Mouse (Mus musculus) kidney, embryonic 14.5 days (tissue): ENCODE data around the gene H2al1d. TPM values are rescaled to one million over a fixed set of nuclear protein-coding genes. Genes with fewer than 3 reads are reported as not detected.

Experiments used
- ATAC-seq: fragments of 200-750 bp; cut with Nextera tagmentation; 2 replicates; pipeline ENCODE4 v1.8.0; 2017; ENCODE audit warnings: moderate number of reproducible peaks, mild to moderate bottlenecking, moderate TSS enrichment, moderate library complexity; ENCODE audit not compliant: low FRiP score, low TSS enrichment
- H3K27ac ChIP-seq: fragments of 300-500 bp; sonication (generic); 2 replicates; pipeline ENCODE4 v1.5.1; 2014; ENCODE audit warnings: low read depth, mild to moderate bottlenecking, low read length, moderate library complexity, mixed read lengths
- H3K27me3 ChIP-seq: fragments of 300-500 bp; sonication (generic); 2 replicates; pipeline ENCODE4 v1.6.1; 2014; ENCODE audit warnings: mild to moderate bottlenecking, low read length; ENCODE audit not compliant: control insufficient read depth, insufficient read depth
- H3K36me3 ChIP-seq: fragments of 300-500 bp; sonication (generic); 2 replicates; pipeline ENCODE4 v1.6.1; 2014; ENCODE audit warnings: low read length, mixed read lengths; ENCODE audit not compliant: control insufficient read depth, insufficient read depth
- H3K4me1 ChIP-seq: fragments of 300-500 bp; sonication (generic); 2 replicates; pipeline ENCODE4 v1.6.1; 2014; ENCODE audit warnings: low read length, mixed read lengths; ENCODE audit not compliant: control insufficient read depth, insufficient read depth
- H3K4me2 ChIP-seq: fragments of 300-500 bp; sonication (generic); replicated peaks from 2 replicates; pipeline ENCODE4 v1.6.1; 2014; ENCODE audit warnings: low read depth, mild to moderate bottlenecking, low read length
- H3K4me3 ChIP-seq: fragments of 300-500 bp; sonication (generic); 2 replicates; pipeline ENCODE4 v1.5.1; 2014; ENCODE audit warnings: mild to moderate bottlenecking, low read length
- H3K9ac ChIP-seq: fragments of 300-500 bp; sonication (generic); 2 replicates; pipeline ENCODE4 v1.6.1; 2014; ENCODE audit warnings: low read depth, mild to moderate bottlenecking, low read length, moderate library complexity
- H3K9me3 ChIP-seq: fragments of 300-500 bp; sonication (generic); 2 replicates; pipeline ENCODE4 v1.6.1; 2016; ENCODE audit warnings: low read length; ENCODE audit not compliant: control insufficient read depth
- WGBS: fragments of 180-500 bp; shearing (Covaris S2); extraction: QIAGEN DNeasy Blood & Tissue Kit; methylation state at CpG from one replicate; pipeline ENCODE4 v1.1.7; 2014; 5-methylcytosine and 5-hydroxymethylcytosine counted together
- polyA plus RNA-seq: library from polyadenylated mRNA; unstranded; fragments of >200 nt; fragmentation: Nextera tagmentation; extraction: Ambion mirVana; gene quantifications from 2 replicates; pipeline ENCODE4 v1.2.1, GENCODE M21; 2014

The H2al1d gene
- polyA plus RNA-seq, 1 experiment from 2014 or later, result not detected

- ATAC-seq, result no peak
These were observed 37.1 kb downstream of the H2al1d start for GRCm38 (mm10) chrX:11345762-11346161.

GRCm38 (mm10) chrX:11346756-11347155, 38.1 kb downstream of the H2al1d start:
- no peaks in the 10 kb centered on the region for H3K27me3 ChIP-seq
- H3K36me3 ChIP-seq, result no peaks in the 10 kb centered on the region
- H3K4me2 ChIP-seq, result no peak overlapping the region
- no peak overlapping the region for H3K4me3 ChIP-seq
- no peak overlapping the region for H3K9ac ChIP-seq
- no peak for ATAC-seq
- 93% methylated on average over 3 of the region's 3 CpGs for WGBS
- H3K27ac ChIP-seq, result no peak overlapping the region
- no peaks in the 10 kb centered on the region for H3K4me1 ChIP-seq
- H3K9me3 ChIP-seq, result no peaks in the 10 kb centered on the region

More at GRCm38 (mm10) chrX:11345762-11346161, 37.1 kb downstream of the H2al1d start:
- Histone ChIP-seq H3K4me2 (no peak overlapping the region), H3K9me3 (no peaks in the 10 kb centered on the region), H3K36me3 (no peaks in the 10 kb centered on the region), H3K4me1 (no peaks in the 10 kb centered on the region), H3K9ac (no peak overlapping the region), H3K27me3 (no peaks in the 10 kb centered on the region), H3K27ac (no peak overlapping the region), H3K4me3 (no peak overlapping the region)
- WGBS, result 73% methylated on average over 9 of the region's 9 CpGs

Other genes with a start within 250 kb of the H2al1d start
- gene H2al1a, start 9.6 kb upstream of the H2al1d start, polyA plus RNA-seq, result not detected in 2 replicates
- gene H2al1b, start 6.4 kb upstream of the H2al1d start, polyA plus RNA-seq, result not detected in 2 replicates
- gene H2al1c, start 3.2 kb upstream of the H2al1d start, polyA plus RNA-seq, result not detected in 2 replicates
- not detected in 2 replicates for gene H2al1e, start 3.1 kb downstream of the H2al1d start, polyA plus RNA-seq
- not detected in 2 replicates for gene H2al1f, start 6.3 kb downstream of the H2al1d start, polyA plus RNA-seq
- gene H2al1g, start 9.4 kb downstream of the H2al1d start, polyA plus RNA-seq, result not detected in 2 replicates
- gene H2al1h, start 12.7 kb downstream of the H2al1d start, polyA plus RNA-seq, result not detected in 2 replicates
- not detected in 2 replicates for gene H2al1i, start 15.8 kb downstream of the H2al1d start, polyA plus RNA-seq
- not detected in 2 replicates for gene H2al1j, start 19.0 kb downstream of the H2al1d start, polyA plus RNA-seq